ENCODE assay signal across 9 mouse cellular contexts in genomic region chr2:169621201-169621710, GRCm38 (mm10). TPM values are rescaled to one million over a fixed set of nuclear protein-coding genes. Genes with fewer than 3 reads are reported as not detected.
DNase-seq lines count a peak whose midpoint lies in the region; ATAC-seq and TF ChIP-seq lines count a peak whose summit lies in the region.
"Had no signal": no experiment of that assay in that cellular context is flagged by ENCODE, and none has a peak within 500 bp of the region (broad histone marks: within the 10 kb centered on the region; RNA-seq: fewer than 3 reads in every experiment).

No protein-coding gene starts in this region.

- no peak overlapping the region for H3K27ac ChIP-seq in heart, embryonic 11.5 days (ENCODE audit: low read depth, low read length)
- 0 out of 2 replicates have a peak overlapping the region, but pooled peaks have one; percentile 20 for H3K27ac ChIP-seq in hindbrain, embryonic 15.5 days (replicated peaks)
- no peak overlapping the region for H3K27ac ChIP-seq in liver, embryonic 11.5 days (ENCODE audit: low read depth, low read length)
- H3K27ac ChIP-seq in stomach, postnatal 0 days (replicated peaks) = 0 out of 2 replicates have a peak overlapping the region, but pooled peaks have one; percentile 24

- no peak overlapping the region for H3K4me3 ChIP-seq in heart, embryonic 11.5 days (ENCODE audit: low read depth, low read length)
- H3K4me3 ChIP-seq in hindbrain, embryonic 15.5 days = no peak overlapping the region
- H3K4me3 ChIP-seq in liver, embryonic 11.5 days (ENCODE audit: low read depth, low read length) = no peak overlapping the region
- H3K4me3 ChIP-seq in stomach, postnatal 0 days (ENCODE audit: low read depth, low read length) = peak overlapping the region; percentile 12; the same call in 1 of the 2 replicates

- no peaks in the 10 kb centered on the region for H3K27me3 ChIP-seq in heart, embryonic 11.5 days (ENCODE audit: control insufficient read depth, insufficient read depth, low read length)
- H3K27me3 ChIP-seq in hindbrain, embryonic 15.5 days = no peaks in the 10 kb centered on the region
- H3K27me3 ChIP-seq in liver, embryonic 11.5 days (replicated peaks; ENCODE audit: control insufficient read depth, insufficient read depth, low read length) = no peaks in the 10 kb centered on the region
- no peaks in the 10 kb centered on the region for H3K27me3 ChIP-seq in stomach, postnatal 0 days (ENCODE audit: control insufficient read depth, insufficient read depth, low read length)

- peak overlapping the region; percentile 42 for H3K4me2 ChIP-seq in heart, embryonic 11.5 days
- H3K4me2 ChIP-seq in hindbrain, embryonic 15.5 days = peak overlapping the region; percentile 43
- H3K4me2 ChIP-seq in liver, embryonic 11.5 days = no peak overlapping the region
- peak overlapping the region; percentile 40 for H3K4me2 ChIP-seq in stomach, postnatal 0 days (replicated peaks; ENCODE audit: low read depth)

- H3K9me3 ChIP-seq in heart, embryonic 11.5 days (replicated peaks; ENCODE audit: control insufficient read depth, low read length) = no peaks in the 10 kb centered on the region
- no peaks in the 10 kb centered on the region for H3K9me3 ChIP-seq in hindbrain, embryonic 15.5 days
- no peaks in the 10 kb centered on the region for H3K9me3 ChIP-seq in liver, embryonic 11.5 days (ENCODE audit: control insufficient read depth, low read length)
- no peaks in the 10 kb centered on the region for H3K9me3 ChIP-seq in stomach, postnatal 0 days (ENCODE audit: control insufficient read depth, low read length)

- TF ChIP-seq CTCF in stomach, postnatal 0 days (IDR thresholded peaks at IDR 0.05; ENCODE audit: low read depth) = peak; percentile 62

- no peak for ATAC-seq in heart, embryonic 11.5 days (replicated peaks; ENCODE audit: insufficient number of reproducible peaks, low FRiP score, low TSS enrichment)
- ATAC-seq in hindbrain, embryonic 15.5 days (ENCODE audit: low FRiP score, low read depth) = peak; percentile 69; the same call in 1 of the 2 replicates
- 0 out of 2 replicates have a peak, but pooled peaks have one; percentile 23 for ATAC-seq in liver, embryonic 11.5 days (replicated peaks; ENCODE audit: low FRiP score)
- no peak; the same call in 1 of the 2 replicates for ATAC-seq in stomach, postnatal 0 days (ENCODE audit: low FRiP score, low TSS enrichment)

- intact Hi-C loops in left cerebral cortex, postnatal 36 days (cut with DNase I) = no loop called here

- 41% methylated on average over 15 of the region's 15 CpGs for WGBS in heart, embryonic 11.5 days (ENCODE audit: insufficient replicate concordance)
- WGBS in hindbrain, embryonic 15.5 days = 27% methylated on average over 15 of the region's 15 CpGs
- 34% methylated on average over 15 of the region's 15 CpGs for WGBS in liver, embryonic 11.5 days
- 25% methylated on average over 15 of the region's 15 CpGs for WGBS in stomach, postnatal 0 days

- TF ChIP-seq EP300 in stomach, postnatal 0 days (optimal IDR thresholded peaks at IDR 0.05) = no peak

- peak overlapping the region; percentile 43; the same call in 1 of the 2 replicates for H3K9ac ChIP-seq in heart, embryonic 11.5 days (ENCODE audit: low read depth, low read length)
- no peak overlapping the region for H3K9ac ChIP-seq in hindbrain, embryonic 15.5 days
- H3K9ac ChIP-seq in liver, embryonic 11.5 days (ENCODE audit: low read depth, low read length) = no peak overlapping the region
- H3K9ac ChIP-seq in stomach, postnatal 0 days (ENCODE audit: low read length) = peak overlapping the region; percentile 51; the same call in 1 of the 2 replicates

- peaks cover 7% of the 10 kb centered on the region for H3K4me1 ChIP-seq in heart, embryonic 11.5 days (ENCODE audit: control insufficient read depth, insufficient read depth, low read length)
- peaks cover 10% of the 10 kb centered on the region for H3K4me1 ChIP-seq in hindbrain, embryonic 15.5 days (replicated peaks)
- no peaks in the 10 kb centered on the region for H3K4me1 ChIP-seq in liver, embryonic 11.5 days (replicated peaks; ENCODE audit: control insufficient read depth, insufficient read depth, low read length)
- H3K4me1 ChIP-seq in stomach, postnatal 0 days (replicated peaks; ENCODE audit: control insufficient read depth, insufficient read depth) = no peaks in the 10 kb centered on the region

- no peaks in the 10 kb centered on the region for H3K36me3 ChIP-seq in heart, embryonic 11.5 days (ENCODE audit: control insufficient read depth, insufficient read depth, low read length)
- no peaks in the 10 kb centered on the region for H3K36me3 ChIP-seq in hindbrain, embryonic 15.5 days
- H3K36me3 ChIP-seq in liver, embryonic 11.5 days (ENCODE audit: control insufficient read depth, insufficient read depth, low read length) = no peaks in the 10 kb centered on the region
- no peaks in the 10 kb centered on the region for H3K36me3 ChIP-seq in stomach, postnatal 0 days (ENCODE audit: control insufficient read depth, insufficient read depth, low read length)

- no peak for DNase-seq in heart, adult 11 months
- DNase-seq in embryo, embryonic 10.5 days (ENCODE audit: low spot score) = peak; percentile 76
- DNase-seq in liver, embryonic 11.5 days (ENCODE audit: low spot score) = peak; percentile 51
- no peak for DNase-seq in stomach, postnatal 0 days (ENCODE audit: low spot score)
- DNase-seq in ovary, adult 18-20 months (ENCODE audit: low spot score) = no peak
- no peak for DNase-seq in left cerebral cortex, postnatal 36 days (ENCODE audit: low spot score in 2 of 2)

RNA-seq across cellular contexts. Expression of gene Tshz2, which starts 11.6 kb away (rescaled TPM):
- polyA plus RNA-seq in heart, embryonic 11.5 days (2014; fragmentation: Nextera tagmentation; extraction: Ambion mirVana) = 3.3 and 5.3 TPM in 2 replicates
- 30.2 and 36.3 TPM in 2 replicates for polyA plus RNA-seq in hindbrain, embryonic 15.5 days (2015; fragmentation: Nextera tagmentation; extraction: Ambion mirVana)
- 4.9 and 5.4 TPM in 2 replicates for polyA plus RNA-seq in liver, embryonic 11.5 days (2014; fragmentation: Nextera tagmentation; extraction: Ambion mirVana)
- polyA plus RNA-seq in stomach, postnatal 0 days (2015; fragmentation: Nextera tagmentation; extraction: Ambion mirVana) = 5.4 and 6.7 TPM in 2 replicates
- 10 to 100 TPM; 28.2 to 54.5 TPM for total RNA-seq in left cerebral cortex, postnatal 36 days (2021)

RNA-seq across cellular contexts. Expression of gene Gm11011, which starts 33.7 kb away (rescaled TPM):
- polyA plus RNA-seq in heart, embryonic 11.5 days (2014; fragmentation: Nextera tagmentation; extraction: Ambion mirVana) = not detected in 2 replicates
- not detected in 2 replicates for polyA plus RNA-seq in hindbrain, embryonic 15.5 days (2015; fragmentation: Nextera tagmentation; extraction: Ambion mirVana)
- polyA plus RNA-seq in liver, embryonic 11.5 days (2014; fragmentation: Nextera tagmentation; extraction: Ambion mirVana) = not detected in 2 replicates
- polyA plus RNA-seq in stomach, postnatal 0 days (2015; fragmentation: Nextera tagmentation; extraction: Ambion mirVana) = not detected in 2 replicates
- total RNA-seq in left cerebral cortex, postnatal 36 days (2021) = not detected
- total RNA-seq: layer of hippocampus, postnatal 10 days had no signal

Comparison
In these comparisons a context has a peak if more than half of its experiments do, and no peak if none do; other contexts are left out.
1. ATAC-seq: peak in hindbrain, embryonic 15.5 days (single experiment) and liver, embryonic 11.5 days (single experiment); none in heart, embryonic 11.5 days (single experiment) and stomach, postnatal 0 days (single experiment).
2. H3K27ac ChIP-seq: peak in hindbrain, embryonic 15.5 days (single experiment) and stomach, postnatal 0 days (single experiment); none in heart, embryonic 11.5 days (single experiment) and liver, embryonic 11.5 days (single experiment).
3. H3K9ac ChIP-seq: peak in heart, embryonic 11.5 days (single experiment) and stomach, postnatal 0 days (single experiment); none in hindbrain, embryonic 15.5 days (single experiment) and liver, embryonic 11.5 days (single experiment).
4. DNase-seq: peak in embryo, embryonic 10.5 days (single experiment) and liver, embryonic 11.5 days (single experiment); none in heart, adult 11 months (single experiment), stomach, postnatal 0 days (single experiment), ovary, adult 18-20 months (single experiment) and left cerebral cortex, postnatal 36 days (0 of 2).